In genomic region chr5:4948090-4948954, GRCm38 (mm10) we compare ENCODE assay signal across 8 mouse cellular contexts.
DNase-seq lines count a peak whose midpoint lies in the region; ATAC-seq and TF ChIP-seq lines count a peak whose summit lies in the region.

No protein-coding gene starts in this region.

- DNase-seq in cerebellum, postnatal 4 days (ENCODE audit: low spot score in 2 of 2): no peak
- DNase-seq in limb, embryonic 14.5 days (ENCODE audit: low spot score): peak; percentile 62
- DNase-seq in limb, embryonic 10.5 days (ENCODE audit: low spot score): no peak
- DNase-seq in embryo, embryonic 9.5 days (ENCODE audit: extremely low spot score): peak; percentile 13
- peak; percentile 22 for DNase-seq in naive thymus-derived CD4-positive, alpha-beta T cell, adult 2 months (ENCODE audit: low read depth)
- no peak for DNase-seq in ovary, adult 18-20 months (ENCODE audit: low spot score)
- DNase-seq in spleen, postnatal 14 days (ENCODE audit: low spot score in 2 of 2): no peak

- H3K4me3 ChIP-seq in limb, embryonic 14.5 days (replicated peaks; ENCODE audit: low read length): no peak overlapping the region
- H3K4me3 ChIP-seq in limb, embryonic 10.5 days: no peak overlapping the region

- no peak overlapping the region for H3K9ac ChIP-seq in limb, embryonic 14.5 days (ENCODE audit: low read depth, low read length, severe bottlenecking)

- TF ChIP-seq POLR2A in limb, embryonic 14.5 days (IDR thresholded peaks at IDR 0.05; ENCODE audit: borderline replicate concordance, extremely low read depth, insufficient read depth, insufficient read length): no peak

- H3K9me3 ChIP-seq in limb, embryonic 14.5 days (ENCODE audit: control insufficient read depth, low read length): no peaks in the 10 kb centered on the region
- H3K9me3 ChIP-seq in limb, embryonic 10.5 days (replicated peaks): no peaks in the 10 kb centered on the region

- H3K4me2 ChIP-seq in limb, embryonic 14.5 days (replicated peaks; ENCODE audit: low read depth, low read length, severe bottlenecking): no peak overlapping the region

- ATAC-seq in cerebellum, adult (ENCODE audit: insufficient number of reproducible peaks, low FRiP score, low TSS enrichment): peak; percentile 56; the same call in 1 of the 2 replicates
- peak; percentile 50; the same call in 1 of the 2 replicates for ATAC-seq in limb, embryonic 14.5 days (ENCODE audit: low FRiP score, low read depth)

- no peaks in the 10 kb centered on the region for H3K36me3 ChIP-seq in limb, embryonic 14.5 days (ENCODE audit: control insufficient read depth, insufficient read depth, low read length)
- no peaks in the 10 kb centered on the region for H3K36me3 ChIP-seq in limb, embryonic 10.5 days

- H3K27me3 ChIP-seq in limb, embryonic 14.5 days (ENCODE audit: control insufficient read depth, insufficient read depth, low read length): no peaks in the 10 kb centered on the region
- no peaks in the 10 kb centered on the region for H3K27me3 ChIP-seq in limb, embryonic 10.5 days (ENCODE audit: low read depth, poor library complexity, severe bottlenecking)

- H3K4me1 ChIP-seq in limb, embryonic 14.5 days (ENCODE audit: control insufficient read depth, insufficient read depth, low read length): peaks cover 5% of the 10 kb centered on the region; the same call in 1 of the 2 replicates
- peaks cover 5% of the 10 kb centered on the region; the same call in 1 of the 2 replicates for H3K4me1 ChIP-seq in limb, embryonic 10.5 days

- 72% methylated on average over 3 of the region's 3 CpGs for WGBS in limb, embryonic 14.5 days
- 67% methylated on average over 3 of the region's 3 CpGs for WGBS in limb, embryonic 10.5 days

- H3K27ac ChIP-seq in limb, embryonic 14.5 days (replicated peaks; ENCODE audit: low read depth, low read length): no peak overlapping the region
- no peak overlapping the region for H3K27ac ChIP-seq in limb, embryonic 10.5 days

Comparison
In these comparisons a context has a peak if more than half of its experiments do, and no peak if none do; other contexts are left out.
1. DNase-seq: peak in limb, embryonic 14.5 days (single experiment), embryo, embryonic 9.5 days (single experiment) and naive thymus-derived CD4-positive, alpha-beta T cell, adult 2 months (single experiment); none in cerebellum, postnatal 4 days (0 of 2), limb, embryonic 10.5 days (single experiment), ovary, adult 18-20 months (single experiment) and spleen, postnatal 14 days (0 of 2).